Mouse (Mus musculus): ENCODE measurements around the gene Timm8a2. TPM values are rescaled to one million over a fixed set of nuclear protein-coding genes. Genes with fewer than 3 reads are reported as not detected.
"Not testable (repeated sequence)": the region's sequence is repeated elsewhere in the genome, so short reads cannot be mapped to it uniquely, and the experiment has no call there.

Timm8a2 gene
- total RNA-seq, 2 experiments from 2014 or later = not detected

DNA sequence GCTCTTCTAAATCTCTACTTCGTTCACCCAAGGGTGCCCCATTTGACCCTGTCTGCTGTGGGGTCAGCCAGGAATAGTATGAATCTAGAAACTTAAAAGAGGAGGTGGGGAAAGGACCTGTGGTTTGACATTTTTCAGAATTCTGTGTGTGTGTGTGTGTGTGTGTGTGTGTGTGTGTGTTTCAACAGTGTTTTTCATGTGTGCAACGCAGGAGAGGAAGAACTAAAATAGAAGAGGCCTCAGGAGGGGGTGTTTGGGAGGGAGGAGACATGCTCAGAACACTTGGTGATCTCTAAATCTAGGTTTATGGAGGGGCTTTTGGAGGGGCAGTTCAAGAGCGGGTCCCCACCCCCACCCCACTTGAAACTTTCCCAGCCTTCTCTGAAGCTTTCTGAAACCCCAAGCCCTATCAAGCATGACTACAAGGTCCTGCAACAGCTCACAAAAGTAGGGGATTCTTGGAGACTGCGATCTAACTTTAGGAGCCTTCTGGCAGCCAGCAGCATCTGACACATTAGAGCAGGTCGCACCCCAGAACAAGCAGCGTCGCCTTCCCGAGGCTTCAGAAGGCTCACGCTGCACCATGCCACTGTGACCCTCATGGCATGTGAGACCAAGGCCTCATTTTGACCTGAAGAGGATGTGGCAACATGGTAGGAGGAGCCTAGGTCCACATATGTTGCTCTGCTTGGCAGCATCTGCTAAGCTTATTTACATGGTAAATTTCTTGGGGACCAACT lies 18.6 kb downstream of the Timm8a2 start:
- intact Hi-C loops (cut with DNase I) = no loop called here

GRCm38 (mm10) chr14:122056871-122057270 lies 22.4 kb downstream of the Timm8a2 start:
- no peak for DNase-seq
- intact Hi-C loops (cut with DNase I) = no loop called here

More for the DNA sequence above, 18.6 kb downstream of the Timm8a2 start:
- no peak for DNase-seq

DNA sequence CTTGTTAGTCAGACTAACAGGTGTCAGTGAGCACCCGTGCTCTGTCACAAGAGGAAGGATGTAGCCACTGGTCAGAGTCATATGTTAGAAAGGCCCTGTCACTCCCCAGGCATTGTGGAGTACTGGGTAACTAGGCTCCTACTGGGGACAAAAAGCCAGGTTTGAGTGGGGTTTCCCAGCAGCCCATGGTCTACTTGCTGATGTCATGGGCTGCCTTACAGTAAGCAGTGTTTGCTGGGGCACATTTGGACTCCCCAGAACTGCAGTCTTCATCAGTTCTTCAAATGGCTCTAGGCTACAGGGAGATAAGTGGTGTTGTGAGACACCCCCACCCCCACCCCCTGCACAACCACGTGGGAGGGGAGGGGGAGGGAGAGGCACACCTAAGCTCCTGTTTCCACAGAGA lies 23.5 kb downstream of the Timm8a2 start:
- intact Hi-C loops (cut with DNase I) = no loop called here
- no peak for DNase-seq

GRCm38 (mm10) chr14:122060642-122061041 lies 26.2 kb downstream of the Timm8a2 start:
- DNase-seq = peak; percentile 82 to 87
- intact Hi-C loops (cut with DNase I) = loop anchor here (1.0 to 10.0 kb wide), 3 partner anchors 132 to 414 kb away; partner anchors contain the start of gene Zic2

- DNase-seq = no peak
- intact Hi-C loops (cut with DNase I) = loop anchor here (10.0 kb wide), 1 partner anchor 413 kb away; the partner anchor contains the start of gene Zic2
Observed at GRCm38 (mm10) chr14:122061376-122061775, 26.9 kb downstream of the Timm8a2 start.

- DNase-seq = no peak
- intact Hi-C loops (cut with DNase I) = loop anchor here (10.0 kb wide), 1 partner anchor 412 kb away; the partner anchor contains the start of gene Zic2
Observed at GRCm38 (mm10) chr14:122062411-122063090, 28.1 kb downstream of the Timm8a2 start.

GRCm38 (mm10) chr14:122063599-122063998 lies 29.1 kb downstream of the Timm8a2 start:
- intact Hi-C loops (cut with DNase I) = loop anchor here (10.0 kb wide), 1 partner anchor 411 kb away; the partner anchor contains the start of gene Zic2
- no peak for DNase-seq

DNA sequence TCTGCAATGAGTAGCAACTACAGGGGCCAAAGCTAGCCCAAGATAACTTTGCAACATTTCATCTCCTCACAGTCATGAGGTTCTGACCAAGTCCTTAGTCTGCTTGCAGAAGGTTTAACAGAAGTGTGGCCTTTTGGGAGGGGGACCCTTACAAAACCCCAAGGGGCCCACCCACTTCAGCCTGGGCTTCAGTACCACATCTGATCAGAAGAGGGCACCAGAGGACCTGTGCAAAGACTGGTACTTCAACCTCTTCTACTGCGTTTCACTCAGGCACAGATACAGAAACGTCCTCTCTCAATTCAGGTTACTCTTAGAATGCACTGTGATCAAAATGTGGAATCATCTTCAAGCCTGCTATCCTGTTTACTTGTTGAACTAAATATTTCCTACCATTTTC lies 30.0 kb downstream of the Timm8a2 start:
- intact Hi-C loops (cut with DNase I) = loop anchor here (1.0 to 10.0 kb wide), 3 partner anchors 66 to 812 kb away; partner anchors contain the start of gene Zic2
- DNase-seq = peak; percentile 71 to 83

DNA sequence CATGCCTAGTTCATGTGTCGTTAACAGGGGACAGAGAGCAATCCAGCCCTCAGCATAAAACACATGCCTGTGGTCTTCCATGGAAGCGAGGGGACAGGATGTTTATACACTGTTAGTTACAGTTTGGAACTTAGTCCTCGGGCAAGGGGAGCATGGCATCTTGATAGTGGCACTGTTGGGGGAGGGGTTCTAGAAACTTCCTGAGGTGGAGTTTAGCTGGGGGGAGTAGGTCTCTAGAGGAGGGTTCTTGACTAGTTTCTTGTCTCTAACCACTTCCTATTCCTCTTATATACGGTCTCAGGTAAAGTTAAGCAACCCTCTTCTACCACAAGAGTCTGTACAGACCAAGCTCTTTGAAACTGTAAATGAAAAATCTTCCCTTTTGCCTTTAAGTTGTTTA lies 31.8 kb downstream of the Timm8a2 start:
- intact Hi-C loops (cut with DNase I) = loop anchor here (10.0 kb wide), 1 partner anchor 409 kb away; the partner anchor contains the start of gene Zic2
- no peak for DNase-seq

- DNase-seq = not testable (repeated sequence)
- intact Hi-C loops (cut with DNase I) = loop anchor here (10.0 kb wide), 1 partner anchor 407 kb away; the partner anchor contains the start of gene Zic2
Observed at GRCm38 (mm10) chr14:122068036-122068435, 33.6 kb downstream of the Timm8a2 start.

DNA sequence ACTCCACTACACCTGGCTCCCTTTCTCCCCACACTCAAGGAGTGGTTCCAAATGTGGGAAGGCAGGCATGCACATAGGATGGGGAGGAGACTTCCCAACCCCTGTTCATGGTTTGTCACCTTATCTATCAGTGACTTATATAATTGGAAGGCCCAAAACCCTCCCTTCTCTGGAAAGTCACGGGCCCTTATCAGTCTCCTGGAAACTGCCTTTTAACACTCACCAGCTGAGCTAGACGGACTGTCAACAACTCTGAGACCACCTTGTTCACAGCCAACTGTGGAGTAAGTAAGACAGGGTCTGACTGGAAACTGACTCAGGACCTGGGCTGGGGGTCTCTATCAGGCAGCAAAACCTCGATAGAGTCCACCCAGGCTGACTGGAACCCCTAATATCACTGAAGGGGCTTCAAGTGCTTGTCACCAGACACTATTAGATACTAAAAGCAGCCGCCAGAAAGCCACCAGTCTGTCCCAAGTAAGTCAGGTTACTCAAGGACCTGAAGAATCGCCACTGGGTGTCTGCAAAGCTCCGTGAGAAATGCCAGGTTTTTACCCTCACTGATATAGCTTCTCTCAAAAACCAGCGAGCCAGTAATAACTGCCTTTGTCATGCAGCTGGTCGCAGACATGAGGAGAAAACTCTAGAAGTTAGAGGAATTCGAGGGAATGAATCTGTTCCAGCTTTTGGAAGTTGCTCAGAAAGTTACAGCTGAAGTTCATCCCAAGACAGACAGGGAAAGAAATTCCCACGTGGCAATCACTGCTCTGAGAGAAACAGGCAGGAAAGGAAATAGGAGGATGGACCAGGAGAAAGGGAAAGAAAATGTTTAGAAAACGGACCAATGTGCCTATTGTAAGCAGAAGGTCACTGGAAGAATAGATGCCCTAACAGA lies 34.6 kb downstream of the Timm8a2 start:
- peak in 1 of 2 experiments; percentile 46 for DNase-seq
- intact Hi-C loops (cut with DNase I) = loop anchor here (10.0 kb wide), 1 partner anchor 406 kb away; the partner anchor contains the start of gene Zic2

DNA sequence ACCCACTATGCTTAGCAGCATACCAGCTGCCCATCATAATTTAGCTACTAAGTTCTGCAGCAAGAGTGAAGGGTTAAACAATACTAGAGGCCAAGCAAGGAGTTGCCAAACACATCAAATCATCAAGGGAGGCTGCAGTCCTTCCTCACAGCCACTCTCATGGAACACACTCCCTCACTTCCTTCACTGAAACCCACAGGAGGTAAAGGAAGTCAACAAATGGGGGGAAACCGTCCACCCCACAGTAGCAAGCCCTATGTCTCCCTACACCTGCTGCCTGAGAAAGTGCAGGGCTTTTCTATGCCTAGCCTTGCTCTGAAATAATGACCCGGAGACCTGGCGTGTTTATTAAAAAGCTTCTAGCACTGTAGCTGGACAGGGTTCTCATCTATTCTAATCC lies 35.5 kb downstream of the Timm8a2 start:
- intact Hi-C loops (cut with DNase I) = loop anchor here (2.0 to 10.0 kb wide), 2 partner anchors 41 to 405 kb away; partner anchors contain the start of gene Zic2
- DNase-seq = no peak

DNA sequence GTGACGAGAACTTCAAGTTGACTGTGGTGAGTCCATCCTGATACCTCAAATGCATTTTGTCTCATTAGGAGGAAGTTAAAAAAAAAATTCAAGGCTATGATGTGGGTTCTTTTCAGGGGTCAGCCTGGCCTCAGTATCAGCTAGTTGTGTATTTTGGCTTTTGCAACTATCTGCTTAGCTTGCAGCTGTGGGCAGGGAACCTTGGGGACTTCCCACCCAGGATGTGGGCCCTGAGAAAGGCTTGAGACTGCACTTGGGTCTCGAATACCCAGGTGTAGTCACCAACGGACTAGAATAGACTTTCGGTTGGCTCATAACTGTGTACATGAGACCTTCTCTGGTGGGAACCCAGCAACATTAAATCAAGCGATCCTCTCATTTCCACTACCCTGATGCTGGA lies 38.9 kb downstream of the Timm8a2 start:
- no peak for DNase-seq
- intact Hi-C loops (cut with DNase I) = no loop called here

DNA sequence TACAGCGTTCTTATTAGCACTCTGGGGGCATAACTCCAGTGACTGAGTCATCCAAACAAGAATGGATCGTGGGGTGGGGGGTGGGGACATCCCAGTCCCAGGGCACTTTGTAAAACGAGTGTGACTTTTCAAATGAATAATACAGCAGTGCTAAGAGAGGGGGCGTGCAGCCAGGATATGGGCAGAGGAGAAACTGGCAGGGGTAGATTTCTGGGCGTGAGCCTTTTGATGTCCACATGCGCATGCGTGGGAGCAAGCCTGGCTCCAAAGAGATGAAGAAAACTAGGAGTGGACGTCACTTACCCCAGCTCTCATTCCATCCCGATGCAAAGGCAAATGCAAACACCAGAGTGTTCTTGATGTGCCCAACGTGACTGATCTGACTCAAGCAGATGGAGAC lies 39.9 kb downstream of the Timm8a2 start:
- intact Hi-C loops (cut with DNase I) = no loop called here

DNA sequence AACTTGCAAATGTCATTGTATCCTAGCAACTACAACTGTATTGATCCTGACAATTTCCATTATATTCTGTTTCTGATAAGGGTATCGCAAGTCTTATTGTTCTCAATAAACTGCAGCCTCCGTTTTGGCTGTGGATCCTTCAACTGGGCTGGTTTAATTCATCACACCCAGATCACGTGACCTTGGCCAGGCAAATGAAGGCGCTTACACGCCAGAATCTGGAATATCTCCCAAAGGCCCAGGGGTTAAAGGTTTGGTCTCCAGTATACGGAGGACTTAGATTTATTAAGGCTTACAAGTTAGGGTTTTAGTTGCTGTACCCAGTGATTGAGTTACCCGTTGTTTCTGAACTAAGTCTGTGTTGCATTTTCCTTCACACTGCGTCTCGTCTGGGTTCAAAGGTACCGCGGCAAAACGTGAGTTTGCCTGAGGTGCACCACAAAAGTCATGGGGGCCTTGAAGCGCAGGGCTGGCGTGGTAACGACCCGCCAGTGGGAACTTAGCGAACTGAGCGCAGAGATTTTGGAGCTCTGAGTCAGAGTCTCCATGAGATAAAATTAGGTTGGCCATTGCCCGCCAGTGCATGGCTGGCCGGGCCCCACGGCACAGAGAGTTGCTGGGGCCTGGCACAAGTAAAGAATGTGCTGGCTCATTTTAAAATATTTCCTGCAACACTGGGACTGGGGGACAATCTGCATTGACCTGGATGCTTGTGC lies 41.2 kb downstream of the Timm8a2 start:
- DNase-seq = peak; percentile 27 to 40
- intact Hi-C loops (cut with DNase I) = no loop called here

More for the DNA sequence above, 39.9 kb downstream of the Timm8a2 start:
- peak in 1 of 2 experiments; percentile 37 for DNase-seq

GRCm38 (mm10) chr14:122077017-122077416 lies 42.5 kb downstream of the Timm8a2 start:
- intact Hi-C loops (cut with DNase I) = no loop called here
- DNase-seq = no peak

DNA sequence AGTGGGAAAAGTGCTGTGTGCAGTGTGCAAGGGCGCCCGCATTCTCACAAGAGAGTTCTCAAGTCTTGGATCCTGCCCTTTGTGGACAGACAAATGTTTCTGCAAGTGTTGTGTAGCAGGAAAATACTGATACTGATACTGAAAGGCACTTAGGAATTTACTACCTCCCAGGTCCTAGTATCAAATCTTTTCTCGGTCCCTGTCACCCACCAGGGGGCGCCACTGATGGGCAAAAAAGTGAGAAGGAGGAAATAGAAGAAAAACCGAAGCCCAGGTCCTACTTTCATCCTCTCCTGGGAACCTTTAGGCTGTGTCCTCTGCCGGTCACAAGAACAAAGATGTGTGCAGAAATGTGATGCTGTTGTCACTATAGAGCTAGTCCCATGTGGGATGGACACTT lies 45.0 kb downstream of the Timm8a2 start:
- intact Hi-C loops (cut with DNase I) = no loop called here
- peak; percentile 52 to 73 for DNase-seq

GRCm38 (mm10) chr14:122079921-122080320 lies 45.4 kb downstream of the Timm8a2 start:
- intact Hi-C loops (cut with DNase I) = no loop called here
- DNase-seq = no peak

- no peak for DNase-seq
- intact Hi-C loops (cut with DNase I) = no loop called here
Observed at GRCm38 (mm10) chr14:122081308-122081707, 46.8 kb downstream of the Timm8a2 start.

DNA sequence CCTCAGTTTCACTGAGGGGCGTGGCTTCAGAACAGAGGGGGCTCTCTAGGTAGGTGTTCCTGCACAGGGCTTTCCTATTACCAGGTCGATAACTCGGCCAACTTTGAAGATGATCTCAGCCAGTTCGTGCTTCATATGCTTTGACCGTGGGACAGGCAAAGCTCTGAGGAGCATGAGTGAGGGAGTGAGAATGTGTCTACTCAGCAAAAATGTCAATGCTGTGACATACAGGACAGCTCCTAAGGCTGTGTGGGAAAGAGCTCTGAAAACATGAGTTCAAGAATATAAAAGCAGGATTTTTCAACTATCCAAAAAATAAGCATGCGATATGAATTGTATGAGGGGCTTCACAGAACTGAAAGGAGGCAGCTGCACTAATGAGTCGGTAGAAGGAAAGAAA lies 49.0 kb downstream of the Timm8a2 start:
- no peak for DNase-seq
- intact Hi-C loops (cut with DNase I) = no loop called here
